Mouse (Mus musculus) ES-CJ7 (cell line): ENCODE measurements around the gene Abhd4.

ENCODE experiments used
- DNase-seq: peaks from one replicate; pipeline ENCODE4 v3.0.0; 2011; ENCODE audit warnings: low read depth, low spot score

Abhd4 gene

GRCm38 (mm10) chr14:54236881-54237280 lies 17.1 kb upstream of the Abhd4 start:
- DNase-seq, result no peak

- DNase-seq, result peak; percentile 90
Observed at GRCm38 (mm10) chr14:54239002-54239736, 14.8 kb upstream of the Abhd4 start.

GRCm38 (mm10) chr14:54240542-54240941 lies 13.4 kb upstream of the Abhd4 start:
- DNase-seq, result no peak

GRCm38 (mm10) chr14:54244183-54244582 lies 9.8 kb upstream of the Abhd4 start:
- DNase-seq, result no peak

DNA sequence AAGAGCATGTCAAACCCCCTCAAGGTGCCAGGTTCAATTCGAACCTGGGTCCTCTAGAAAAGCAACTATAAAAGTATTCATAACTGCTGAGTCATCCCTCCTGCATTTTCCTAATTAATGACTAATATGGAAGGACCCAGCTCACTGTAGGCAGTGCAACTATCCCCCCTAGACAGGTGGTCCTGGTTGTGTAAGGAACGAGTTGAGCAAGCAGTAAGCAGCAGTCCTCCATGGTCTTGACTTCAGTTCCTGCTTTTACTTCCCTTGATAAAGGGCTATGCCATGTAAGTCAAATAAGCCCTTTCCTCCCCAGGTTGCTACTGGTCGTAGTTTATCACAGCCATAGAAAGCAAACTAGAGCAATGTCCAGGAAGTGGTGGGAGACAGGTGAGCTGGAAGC lies 7.8 kb upstream of the Abhd4 start:
- no peak for DNase-seq

- no peak for DNase-seq
Observed at GRCm38 (mm10) chr14:54249326-54249725, 4.7 kb upstream of the Abhd4 start.

GRCm38 (mm10) chr14:54250122-54250521 lies 3.9 kb upstream of the Abhd4 start:
- no peak for DNase-seq

DNA sequence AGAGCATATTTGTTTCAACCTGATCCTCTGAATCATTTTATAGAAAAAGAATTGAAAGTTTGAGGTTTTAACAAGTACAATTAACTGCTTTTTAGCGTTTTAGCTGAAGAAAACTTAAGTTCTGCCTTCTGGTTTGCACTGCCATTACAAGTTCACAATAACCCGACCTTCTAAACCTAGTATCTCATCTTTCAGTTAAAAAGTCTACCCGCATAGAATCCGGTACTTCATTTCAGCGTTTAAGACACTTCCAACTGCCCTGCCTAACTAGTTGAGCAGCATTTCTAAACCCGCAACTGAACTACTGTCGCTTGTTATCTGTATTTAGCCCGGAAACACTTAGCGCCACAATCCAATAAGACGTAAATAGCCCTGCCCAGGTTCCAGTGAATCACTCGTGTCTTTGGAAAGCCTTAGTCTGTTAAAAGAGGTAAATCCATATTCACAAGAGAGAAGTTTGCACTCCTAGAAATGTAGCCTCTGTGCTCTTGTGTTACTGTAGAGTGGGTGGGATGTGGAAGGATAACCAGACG lies 748 bp downstream of the Abhd4 start:
- no peak for DNase-seq

DNA sequence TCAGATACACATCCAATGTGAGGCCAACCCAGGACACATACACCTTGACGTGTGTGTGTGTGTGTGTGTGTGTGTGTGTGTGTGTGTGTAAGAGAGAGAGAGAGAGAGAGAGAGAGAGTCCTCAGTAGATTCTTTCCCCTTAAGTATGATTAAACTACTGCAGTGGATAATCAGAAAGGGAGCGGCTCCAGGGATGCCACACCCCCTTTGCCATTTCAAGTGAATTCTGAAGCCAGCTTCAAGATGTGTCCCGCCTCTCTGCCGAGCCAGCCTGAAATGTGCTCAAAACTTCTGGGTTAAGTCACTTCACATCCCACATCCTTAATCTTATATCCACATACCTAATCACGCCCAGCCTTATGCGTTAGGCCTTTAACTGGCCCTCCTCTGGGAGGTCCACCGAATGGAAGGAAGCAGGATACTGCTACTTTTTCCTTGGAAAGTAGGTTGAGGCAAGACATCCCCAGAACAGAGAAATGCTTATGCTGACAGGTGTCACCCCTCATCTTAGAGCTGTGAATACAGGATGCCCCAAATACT lies 4.2 kb downstream of the Abhd4 start:
- DNase-seq, result no peak

- DNase-seq, result peak; percentile 90
Observed at GRCm38 (mm10) chr14:54259003-54259721, 5.2 kb downstream of the Abhd4 start.

GRCm38 (mm10) chr14:54259722-54260085 lies 5.7 kb downstream of the Abhd4 start:
- no peak for DNase-seq

DNA sequence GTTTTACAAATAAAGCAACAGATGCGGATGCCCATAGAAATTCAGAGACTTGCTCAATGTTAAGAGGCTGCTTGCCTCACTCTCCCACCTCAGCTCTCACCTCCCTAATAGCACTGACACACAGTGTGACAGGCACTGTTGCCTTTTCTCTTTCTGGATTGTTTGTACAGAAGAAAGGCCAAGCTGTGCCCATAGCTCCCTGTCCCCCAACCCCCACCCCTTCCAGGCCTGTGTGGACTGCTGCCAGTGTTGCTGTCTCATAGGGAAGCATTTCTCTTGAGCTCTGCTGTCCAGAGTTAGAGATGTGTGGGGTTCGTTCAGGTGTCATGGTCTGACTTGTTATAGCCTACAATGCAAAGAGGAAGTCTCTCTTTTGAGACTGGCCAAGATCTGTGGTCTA lies 6.2 kb downstream of the Abhd4 start:
- no peak for DNase-seq

GRCm38 (mm10) chr14:54261386-54261785 lies 7.4 kb downstream of the Abhd4 start:
- DNase-seq, result no peak

GRCm38 (mm10) chr14:54262622-54263021 lies 8.6 kb downstream of the Abhd4 start:
- DNase-seq, result no peak

GRCm38 (mm10) chr14:54263099-54263498 lies 9.1 kb downstream of the Abhd4 start:
- DNase-seq, result no peak

GRCm38 (mm10) chr14:54264231-54264630 lies 10.2 kb downstream of the Abhd4 start:
- no peak for DNase-seq

- DNase-seq, result no peak
Observed at GRCm38 (mm10) chr14:54265093-54265492, 11.1 kb downstream of the Abhd4 start.

- no peak for DNase-seq
Observed at GRCm38 (mm10) chr14:54265951-54266350, 12.0 kb downstream of the Abhd4 start.

- no peak for DNase-seq
Observed at GRCm38 (mm10) chr14:54267966-54268365, 14.0 kb downstream of the Abhd4 start.

- no peak for DNase-seq
Observed at GRCm38 (mm10) chr14:54269566-54269965, 15.6 kb downstream of the Abhd4 start.

DNA sequence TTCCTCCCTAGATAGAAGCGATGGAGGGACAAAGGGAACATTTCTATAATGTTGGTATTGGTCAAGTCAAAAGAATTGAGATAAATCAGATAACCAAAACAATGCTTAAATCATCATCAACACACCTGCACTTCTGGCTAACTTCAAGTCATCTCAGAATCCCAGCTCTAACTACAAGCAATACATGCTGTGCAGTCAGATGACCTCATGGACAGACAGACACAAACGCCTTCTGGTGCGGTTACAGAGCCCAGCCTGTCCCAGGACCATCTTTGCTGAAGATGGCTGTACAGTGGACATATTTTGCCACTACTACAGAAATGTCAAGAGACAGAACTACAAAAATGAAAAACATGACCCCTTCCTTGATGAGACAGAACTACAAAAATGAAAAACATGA lies 16.4 kb downstream of the Abhd4 start:
- no peak for DNase-seq

- DNase-seq, result no peak
Observed at GRCm38 (mm10) chr14:54271976-54272606, 18.1 kb downstream of the Abhd4 start.
